Mouse (Mus musculus) A20 (cell line): Measurements from ENCODE around the gene Sh3pxd2a.
"Not testable (repeated sequence)": the region's sequence is repeated elsewhere in the genome, so short reads cannot be mapped to it uniquely, and the experiment has no call there.

Source experiments
- DNase-seq: peaks from one replicate; pipeline ENCODE4 v3.0.0-alpha.2; 2011; ENCODE audit warnings: low read depth, low spot score

The Sh3pxd2a gene

GRCm38 (mm10) chr19:47410301-47410700 is 53.9 kb downstream of the Sh3pxd2a start:
- DNase-seq, result no peak

DNA sequence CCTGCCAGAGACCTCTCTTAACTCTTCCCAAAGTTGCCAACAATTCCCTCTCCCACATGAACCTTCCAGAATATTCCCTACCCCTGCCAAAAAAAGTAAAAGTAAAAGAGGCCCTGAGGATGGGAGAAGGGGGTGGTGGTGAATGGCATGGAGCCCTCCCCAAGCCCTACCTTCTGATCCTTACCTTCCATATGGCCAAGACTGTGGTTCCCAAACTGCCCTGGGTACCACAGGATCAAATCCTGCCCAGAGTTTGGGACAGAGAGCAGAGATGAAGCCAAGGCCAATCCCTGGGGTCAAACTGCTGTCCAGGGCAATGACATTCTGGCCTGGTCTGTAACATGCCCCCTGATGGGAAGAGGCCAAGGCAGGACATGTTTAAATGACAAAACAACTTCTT is 55.1 kb downstream of the Sh3pxd2a start:
- DNase-seq, result no peak

- no peak for DNase-seq
Observed at GRCm38 (mm10) chr19:47408656-47409055, 55.5 kb downstream of the Sh3pxd2a start.

GRCm38 (mm10) chr19:47407332-47407731 is 56.9 kb downstream of the Sh3pxd2a start:
- no peak for DNase-seq

- no peak for DNase-seq
Observed at GRCm38 (mm10) chr19:47406524-47406923, 57.7 kb downstream of the Sh3pxd2a start.

GRCm38 (mm10) chr19:47405548-47405947 is 58.7 kb downstream of the Sh3pxd2a start:
- DNase-seq, result no peak

- no peak for DNase-seq
Observed at GRCm38 (mm10) chr19:47403391-47404379, 60.5 kb downstream of the Sh3pxd2a start.

- DNase-seq, result no peak
Observed at GRCm38 (mm10) chr19:47402976-47403375, 61.2 kb downstream of the Sh3pxd2a start.

GRCm38 (mm10) chr19:47402544-47402943 is 61.7 kb downstream of the Sh3pxd2a start:
- DNase-seq, result no peak

- no peak for DNase-seq
Observed at GRCm38 (mm10) chr19:47399709-47400108, 64.5 kb downstream of the Sh3pxd2a start.

GRCm38 (mm10) chr19:47399029-47399428 is 65.2 kb downstream of the Sh3pxd2a start:
- DNase-seq, result peak; percentile 43

DNA sequence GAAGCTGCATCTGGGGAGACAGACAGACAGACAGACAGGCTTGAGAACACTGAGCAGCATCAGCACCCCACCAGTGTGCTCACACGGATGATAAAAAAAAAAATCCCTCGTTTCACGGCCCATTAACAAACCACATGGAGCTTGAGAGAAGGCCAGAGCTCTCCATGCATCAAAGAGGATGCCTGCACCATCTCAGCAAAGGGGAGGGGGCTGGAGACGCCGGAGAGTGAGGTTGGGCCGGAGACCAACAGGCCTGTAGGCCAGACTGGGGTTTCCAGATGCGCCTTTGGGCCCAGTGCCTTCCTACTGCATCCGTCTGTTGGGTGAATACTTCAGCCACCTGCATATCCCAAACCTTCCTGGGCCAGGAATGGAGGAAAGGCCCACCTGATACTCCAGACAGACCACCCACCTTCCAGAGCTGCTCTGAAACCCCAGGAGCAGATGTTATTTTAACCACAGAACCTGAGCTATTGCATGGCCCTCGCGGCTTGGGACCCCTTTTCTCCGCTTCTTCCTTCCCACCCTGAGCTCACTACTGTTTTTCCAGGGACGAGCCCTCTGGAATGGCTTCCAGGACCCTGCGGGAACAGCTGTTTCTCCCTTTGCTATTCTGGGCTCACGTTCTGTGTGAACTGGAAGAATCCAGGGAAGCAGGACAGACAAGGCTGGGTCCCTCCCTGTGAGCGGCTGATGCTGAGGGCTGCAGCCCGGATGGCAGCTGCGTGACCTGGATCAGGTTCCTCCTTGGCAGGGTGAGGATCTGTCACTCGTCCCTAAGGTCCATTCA is 66.1 kb downstream of the Sh3pxd2a start:
- DNase-seq, result no peak

- no peak for DNase-seq
Observed at GRCm38 (mm10) chr19:47395338-47395737, 68.9 kb downstream of the Sh3pxd2a start.

GRCm38 (mm10) chr19:47394781-47395180 is 69.4 kb downstream of the Sh3pxd2a start:
- not testable (repeated sequence) for DNase-seq

DNA sequence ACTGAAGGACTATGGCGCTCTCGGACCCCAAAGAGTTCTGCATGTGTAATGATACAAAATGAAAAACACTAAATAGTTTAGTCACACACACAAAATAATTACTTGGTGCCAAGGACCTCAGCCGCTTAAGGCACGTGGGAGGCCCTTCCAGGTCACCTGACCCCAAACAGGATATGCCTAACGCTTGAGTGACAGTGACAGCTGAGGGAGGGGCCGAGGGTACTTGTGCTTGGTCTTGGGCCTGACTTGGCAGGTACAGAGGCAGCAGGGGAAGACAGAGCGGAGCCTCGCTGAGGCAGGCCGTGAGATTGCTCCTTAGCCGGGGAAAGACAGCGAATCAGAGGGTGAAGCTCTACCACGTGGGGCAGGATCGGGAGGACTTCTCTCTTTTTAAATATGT is 73.3 kb downstream of the Sh3pxd2a start:
- no peak for DNase-seq

GRCm38 (mm10) chr19:47387887-47388286 is 76.3 kb downstream of the Sh3pxd2a start:
- peak; percentile 19 for DNase-seq

DNA sequence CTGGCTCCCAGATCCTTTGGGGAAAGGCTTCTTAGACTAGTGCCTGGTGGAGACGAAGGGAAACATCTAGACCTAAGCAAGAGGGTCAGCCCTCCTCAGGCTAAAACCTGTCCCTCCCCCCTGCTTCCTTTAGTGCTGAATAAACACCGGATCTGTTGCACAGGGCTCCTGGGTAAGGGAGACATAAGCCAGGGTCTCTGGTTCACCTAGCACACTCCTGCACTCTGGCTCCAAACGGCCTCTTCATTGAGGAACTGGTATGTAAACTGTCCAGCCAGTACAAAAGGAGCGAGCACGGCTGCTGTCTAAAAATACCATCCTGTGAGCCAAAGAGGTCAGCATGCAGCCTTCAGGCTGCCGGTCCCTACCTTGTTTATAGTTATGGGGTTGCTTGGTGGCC is 76.8 kb downstream of the Sh3pxd2a start:
- DNase-seq, result no peak

- DNase-seq, result no peak
Observed at GRCm38 (mm10) chr19:47385971-47386370, 78.2 kb downstream of the Sh3pxd2a start.

DNA sequence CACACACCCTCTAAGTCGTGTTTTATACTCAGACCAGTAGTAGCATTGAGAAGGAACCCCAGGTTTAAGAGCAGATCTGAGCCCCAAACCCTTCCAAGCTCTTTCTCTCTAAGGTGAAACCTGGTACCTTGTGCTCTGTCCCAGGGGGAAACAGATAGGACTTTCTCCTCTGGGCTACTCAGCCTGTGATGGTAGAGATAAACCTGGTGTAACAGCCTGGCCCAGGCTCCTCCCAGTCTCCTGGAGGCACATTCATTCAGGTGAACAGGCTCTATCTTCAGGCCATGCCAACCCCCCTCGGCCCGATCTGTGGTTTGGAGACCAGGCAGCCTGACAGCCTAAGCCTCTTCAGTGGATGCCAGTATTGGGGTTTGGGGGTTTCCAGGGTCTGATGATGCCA is 79.6 kb downstream of the Sh3pxd2a start:
- no peak for DNase-seq

- DNase-seq, result no peak
Observed at GRCm38 (mm10) chr19:47384036-47384435, 80.2 kb downstream of the Sh3pxd2a start.

GRCm38 (mm10) chr19:47382268-47382667 is 81.9 kb downstream of the Sh3pxd2a start:
- DNase-seq, result no peak

DNA sequence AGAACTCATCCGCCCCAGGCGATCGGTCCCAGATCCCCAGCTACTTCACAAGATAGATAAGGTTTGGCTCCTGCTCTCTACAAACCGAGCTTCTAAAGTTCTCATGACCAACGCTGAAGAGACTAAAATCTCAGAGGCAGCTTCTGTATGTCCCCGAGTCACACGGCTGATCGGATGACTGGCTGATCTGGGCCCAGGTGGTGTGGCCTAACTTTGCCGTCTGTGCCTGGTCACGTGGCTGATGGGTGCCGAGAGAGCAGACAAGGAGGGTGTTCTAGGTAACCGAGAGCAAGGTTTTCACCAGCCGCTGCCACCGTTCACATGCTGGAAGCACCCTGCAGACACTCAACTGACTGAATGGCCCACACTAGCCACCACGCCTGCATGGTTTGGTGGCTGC is 83.2 kb downstream of the Sh3pxd2a start:
- DNase-seq, result no peak
